Mouse (Mus musculus) brain, embryonic 18.5 days (tissue): ENCODE results near the gene Lrriq4.

ENCODE experiments used
- DNase-seq: peaks from one replicate; pipeline ENCODE4 v3.0.0-alpha.2; 2012; ENCODE audit warnings: low read depth, low spot score

Gene Lrriq4

DNA sequence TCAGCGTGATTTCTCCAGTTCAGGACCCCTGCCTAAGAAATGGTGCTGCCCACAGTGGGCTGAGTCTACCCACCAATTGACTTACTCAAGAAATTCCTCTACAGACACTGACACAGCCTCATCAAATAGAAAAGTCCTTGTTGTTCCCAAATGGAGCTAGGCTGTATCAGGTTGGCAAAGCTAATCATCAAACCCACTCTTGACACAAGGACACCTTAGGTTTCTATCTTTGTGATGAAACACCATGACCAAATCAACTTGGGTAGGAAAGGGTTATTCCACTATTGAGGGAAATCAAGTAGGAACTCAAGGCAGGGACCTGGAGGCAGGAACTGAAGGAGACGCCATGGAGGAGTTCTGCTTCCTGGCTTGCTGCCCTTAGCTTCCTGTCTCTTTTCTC, at the start of gene Lrriq4:
Lrriq4 (plus strand) TSS at position 301 of the 400 bp plus-strand sequence.
- DNase-seq = no peak

DNA sequence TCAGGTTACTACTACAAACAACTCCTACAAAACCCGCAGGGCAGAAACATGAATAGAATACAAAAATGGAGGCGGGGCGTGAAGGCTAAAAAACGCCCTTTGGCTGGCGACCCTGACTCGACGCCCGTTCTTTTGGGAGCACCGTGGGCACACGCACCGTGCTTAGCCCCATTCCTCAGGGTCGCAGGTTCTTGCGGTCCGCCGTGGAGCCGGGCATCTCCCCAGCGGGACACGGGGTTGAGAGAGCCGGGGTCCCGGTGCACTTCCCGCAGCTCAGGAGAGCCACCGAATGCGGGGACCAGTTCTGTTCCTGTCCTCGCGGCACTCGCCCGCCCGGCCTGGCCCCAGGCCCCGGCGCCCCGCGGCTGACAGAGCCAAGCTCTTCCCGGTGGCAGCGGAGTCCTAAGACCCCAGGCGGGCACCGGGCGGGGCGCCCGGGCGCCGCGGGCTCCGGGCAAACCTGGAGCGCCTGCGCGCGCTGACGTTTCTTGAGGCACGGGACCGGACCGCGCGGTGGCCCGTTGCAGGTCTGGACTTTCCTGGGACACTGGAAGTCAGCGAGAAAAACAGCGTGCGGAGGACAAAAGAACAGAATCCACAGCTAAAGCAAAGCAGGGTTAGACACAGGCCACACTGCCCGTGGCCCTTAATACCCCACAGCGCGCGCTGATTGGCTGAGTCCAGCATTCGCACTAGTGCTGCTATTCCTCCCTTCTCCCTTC, 49.0 kb upstream of the Lrriq4 start:
- DNase-seq = no peak

DNA sequence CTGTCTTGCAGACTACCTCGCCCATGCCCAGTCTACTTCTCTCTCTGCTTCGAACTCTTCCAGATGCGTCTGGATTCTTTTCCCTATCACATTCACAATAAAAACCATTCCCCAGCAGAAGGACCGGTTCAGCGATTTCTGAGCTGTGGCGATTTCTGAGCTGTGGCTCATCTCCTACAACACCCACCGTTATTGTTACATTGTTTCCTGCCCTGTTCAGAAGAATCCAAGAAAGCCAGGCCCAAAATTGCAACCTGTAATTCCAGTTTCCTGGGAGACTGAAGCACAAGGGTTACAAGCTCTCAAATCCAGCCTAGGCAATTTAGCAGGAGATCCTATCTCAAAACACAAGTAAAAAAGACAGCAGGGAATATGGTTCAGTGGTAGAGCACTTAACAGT, 47.0 kb upstream of the Lrriq4 start:
- no peak for DNase-seq

DNA sequence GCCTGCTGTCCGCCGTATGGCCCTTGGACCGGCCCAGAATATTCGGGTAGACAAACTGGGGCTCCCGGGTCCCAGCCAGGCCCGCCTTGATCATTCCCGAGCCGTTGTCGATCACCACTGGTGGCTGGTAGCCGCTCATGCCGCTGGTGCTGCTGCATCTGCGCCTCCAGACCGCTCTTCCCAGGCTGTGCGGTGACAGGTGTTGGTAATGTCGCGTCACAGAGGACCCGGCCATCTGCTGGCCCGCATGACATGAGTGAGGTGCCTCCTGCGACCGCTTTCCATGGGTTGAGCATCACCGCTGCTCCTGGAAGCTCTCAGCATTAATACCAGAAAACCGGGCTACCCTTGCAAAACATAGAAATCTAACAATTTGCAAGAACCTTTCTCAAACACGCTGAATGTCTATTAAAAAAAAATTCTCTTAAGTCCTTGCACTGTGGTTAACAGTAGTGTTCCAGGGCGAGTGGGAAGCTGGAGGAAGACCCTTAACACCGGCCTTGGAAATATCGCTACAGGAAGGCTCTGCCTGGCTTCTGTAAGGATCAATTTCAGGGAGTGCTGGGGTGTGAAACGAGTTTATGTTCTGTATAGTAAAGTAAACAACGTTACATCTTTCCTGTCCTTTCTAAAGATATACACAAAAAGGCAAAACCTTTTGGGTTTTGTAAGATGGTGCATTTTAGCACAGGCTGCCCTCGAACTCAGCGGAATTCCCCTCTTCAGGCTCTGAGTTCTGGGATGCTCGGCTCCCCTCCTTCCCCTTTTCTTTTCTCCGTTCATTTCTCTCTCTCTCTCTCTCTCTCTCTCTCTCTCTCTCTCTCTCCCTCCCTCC, 44.4 kb upstream of the Lrriq4 start, which contains the start of gene Actrt3:
Actrt3 (minus strand) TSS at position 229 of the 835 bp plus-strand sequence.
- no peak for DNase-seq

DNA sequence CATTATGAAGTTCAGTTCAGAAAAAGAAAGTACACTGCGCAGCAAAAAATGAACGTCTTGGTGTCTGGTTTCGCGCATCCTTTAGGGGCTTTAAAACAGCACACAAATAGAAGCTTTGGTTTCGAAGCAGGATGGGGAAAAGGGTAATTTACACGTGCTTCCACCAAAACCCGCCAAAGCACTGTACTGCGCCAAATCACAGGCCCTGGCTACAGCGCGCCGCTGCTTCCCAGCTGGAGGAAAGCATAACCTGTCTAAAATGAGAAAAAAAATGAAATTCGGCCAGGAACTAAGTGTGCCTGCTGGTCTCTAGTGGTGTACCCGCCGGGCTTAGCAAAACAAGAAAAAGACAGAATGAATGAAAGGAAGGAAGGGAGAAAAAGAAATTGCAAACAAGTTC, 43.6 kb upstream of the Lrriq4 start:
- DNase-seq = no peak

DNA sequence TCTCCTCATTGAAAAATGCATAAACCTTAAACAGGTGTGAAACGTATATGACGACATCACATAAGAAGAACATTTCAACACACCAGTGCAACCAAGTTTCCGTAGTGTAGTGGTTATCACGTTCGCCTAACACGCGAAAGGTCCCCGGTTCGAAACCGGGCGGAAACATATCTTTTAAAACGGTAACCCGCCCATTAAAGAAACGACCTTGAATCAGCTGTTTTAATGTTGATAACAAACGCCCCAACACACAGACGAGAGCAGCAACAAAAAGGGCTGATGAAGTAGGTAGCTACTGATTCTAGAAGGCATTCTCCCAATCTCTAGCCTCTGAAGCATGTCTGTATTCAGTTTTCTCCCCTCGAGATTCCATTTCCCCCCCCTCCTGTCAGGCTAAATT, 43.1 kb upstream of the Lrriq4 start:
- DNase-seq = peak; percentile 57

DNA sequence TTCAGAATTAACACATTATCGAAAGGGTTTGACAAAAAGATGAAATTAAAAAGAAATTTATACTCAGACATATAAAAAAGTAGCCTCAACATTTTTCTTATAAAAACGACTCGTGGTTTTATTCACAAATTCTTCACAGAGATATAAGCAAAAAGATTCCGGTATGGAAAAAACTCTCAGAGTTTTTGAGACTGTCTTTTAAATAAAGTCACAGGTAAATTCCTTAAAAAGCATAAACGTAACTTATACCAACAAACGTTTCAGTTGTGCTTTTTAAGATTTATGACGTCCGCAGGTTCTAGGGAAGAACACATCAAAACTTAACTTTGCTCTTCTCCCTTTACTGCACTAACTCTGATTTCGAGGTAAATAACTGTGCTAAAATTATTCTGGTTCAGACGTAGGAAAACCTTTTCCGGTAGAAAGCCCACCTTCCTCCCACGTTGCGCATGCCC, 42.7 kb upstream of the Lrriq4 start:
- no peak for DNase-seq

DNA sequence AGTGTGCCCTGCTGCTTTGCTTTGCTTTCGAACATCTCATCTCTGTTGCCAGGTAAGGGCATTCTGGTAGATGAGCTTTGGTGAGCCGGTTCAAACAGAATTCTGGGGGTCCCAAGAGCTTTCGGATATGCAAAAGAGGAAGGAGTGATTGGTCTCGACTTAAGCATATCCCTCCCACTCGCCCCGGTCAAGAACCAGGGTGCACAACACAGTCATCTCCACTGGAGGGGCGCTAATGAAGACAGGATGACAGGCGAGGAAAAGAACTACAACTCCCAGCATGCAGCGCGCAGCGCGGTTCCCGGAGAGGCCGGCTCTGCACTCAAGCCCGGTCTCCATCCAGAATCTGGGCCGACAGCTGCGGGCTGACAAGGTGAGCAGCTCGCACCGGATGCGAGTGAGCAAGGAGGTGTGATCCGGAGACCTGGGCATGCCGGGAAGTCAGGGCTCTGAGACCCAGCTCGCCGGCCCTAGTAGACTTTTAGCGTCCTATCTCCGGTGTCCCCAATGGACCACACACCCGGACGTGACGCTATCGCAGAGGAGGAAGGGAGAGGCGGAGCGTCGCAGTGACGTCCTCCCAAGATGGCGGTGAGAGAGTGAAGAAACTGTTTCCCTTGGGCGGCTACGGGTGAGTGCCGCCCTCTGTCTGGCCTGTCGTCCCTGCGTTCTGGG, 42.1 kb upstream of the Lrriq4 start, which contains the start of gene Mynn:
Mynn (plus strand) TSS at position 1 of the 675 bp plus-strand sequence.
- DNase-seq = peak; percentile 94

DNA sequence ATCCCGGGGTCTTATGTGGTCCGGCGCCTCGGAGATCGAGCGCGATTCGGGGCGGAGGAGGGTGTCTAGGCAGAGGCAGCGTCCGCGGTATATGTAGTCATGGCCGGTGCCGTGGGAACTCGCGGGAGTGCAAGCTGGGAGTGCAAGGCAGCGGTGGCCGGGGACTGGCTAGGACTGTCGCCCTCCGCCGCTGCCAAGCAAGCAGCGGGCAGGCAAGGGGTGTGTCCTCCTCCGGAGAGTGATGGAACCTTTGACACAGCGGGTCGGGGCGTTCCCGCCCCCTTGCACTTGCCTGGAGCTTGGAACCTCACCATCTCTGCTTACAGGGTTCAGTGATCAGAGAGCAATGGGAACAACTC, 41.6 kb upstream of the Lrriq4 start:
- DNase-seq = no peak

DNA sequence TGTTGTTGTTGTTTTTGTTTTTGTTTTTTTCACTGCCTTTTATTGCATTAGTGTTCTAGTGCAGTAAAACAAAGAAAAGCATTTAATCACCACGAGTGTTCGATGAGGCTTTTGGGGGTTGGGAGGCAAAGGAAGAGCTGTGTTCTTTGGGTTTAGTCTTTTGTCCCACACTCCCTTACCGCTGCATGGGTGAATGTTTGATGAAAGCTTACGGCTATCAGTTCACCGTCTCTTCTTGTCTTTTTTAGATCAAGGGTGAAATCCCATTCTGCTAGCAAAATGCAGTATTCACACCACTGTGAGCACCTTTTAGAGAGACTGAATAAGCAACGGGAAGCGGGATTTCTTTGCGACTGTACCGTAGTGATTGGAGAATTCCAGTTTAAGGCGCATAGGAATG, 41.1 kb upstream of the Lrriq4 start:
- DNase-seq = no peak

DNA sequence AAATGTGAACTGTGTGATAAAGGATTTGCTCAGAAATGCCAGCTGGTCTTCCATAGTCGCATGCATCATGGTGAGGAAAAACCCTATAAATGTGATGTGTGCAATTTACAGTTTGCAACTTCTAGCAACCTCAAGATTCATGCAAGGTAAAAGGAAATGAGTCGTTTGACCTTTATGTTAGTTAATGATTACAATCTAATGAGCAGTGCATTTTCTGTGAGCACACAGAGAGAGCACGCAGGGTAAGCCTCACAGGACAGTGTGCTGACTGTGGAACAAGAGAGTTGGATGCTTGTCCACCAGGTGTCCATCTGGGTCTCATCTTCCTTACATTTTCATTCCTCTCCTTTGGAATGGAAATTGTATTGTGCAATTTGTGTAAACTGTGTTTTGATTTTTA, 35.3 kb upstream of the Lrriq4 start:
- DNase-seq = no peak

DNA sequence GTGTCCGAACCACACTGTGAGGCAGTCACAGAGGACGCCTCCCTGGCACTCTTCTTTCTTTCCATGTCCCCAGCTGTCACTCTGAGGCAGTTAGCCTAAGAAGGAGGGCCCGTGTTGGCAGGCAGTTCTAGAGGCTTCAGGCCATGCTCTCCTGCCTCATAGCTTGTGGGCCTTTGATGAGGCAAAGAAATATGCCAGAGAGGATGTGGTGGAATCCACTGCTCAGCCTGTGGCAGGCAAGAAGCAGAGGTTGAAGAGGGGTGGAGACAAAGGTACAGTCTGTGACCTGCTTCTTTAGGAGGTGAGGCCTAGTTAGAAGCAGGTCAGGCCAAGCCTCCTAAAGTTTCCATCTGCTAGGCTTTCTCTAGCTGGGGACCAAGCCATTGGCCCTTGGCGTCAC, 33.4 kb upstream of the Lrriq4 start:
- DNase-seq = no peak

DNA sequence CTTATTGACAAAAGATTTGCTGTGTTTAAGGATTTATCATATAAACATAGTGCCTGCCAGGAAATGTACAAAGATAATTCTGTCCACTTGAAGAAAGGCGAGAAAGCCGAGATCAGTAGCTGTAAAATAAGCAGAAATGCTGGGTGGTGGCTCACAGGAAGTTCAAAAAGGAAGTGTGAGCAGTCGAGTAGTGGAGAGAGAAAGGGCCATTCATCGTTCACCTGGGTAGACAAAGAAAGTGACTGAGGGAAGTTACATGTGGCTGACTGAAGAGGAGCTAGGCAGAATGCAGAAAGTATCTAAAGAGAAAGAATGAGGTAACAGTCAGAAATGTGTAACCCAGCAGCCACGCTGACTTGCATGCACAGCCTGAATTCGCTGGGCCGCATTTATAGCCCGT, 24.2 kb upstream of the Lrriq4 start:
- DNase-seq = no peak

DNA sequence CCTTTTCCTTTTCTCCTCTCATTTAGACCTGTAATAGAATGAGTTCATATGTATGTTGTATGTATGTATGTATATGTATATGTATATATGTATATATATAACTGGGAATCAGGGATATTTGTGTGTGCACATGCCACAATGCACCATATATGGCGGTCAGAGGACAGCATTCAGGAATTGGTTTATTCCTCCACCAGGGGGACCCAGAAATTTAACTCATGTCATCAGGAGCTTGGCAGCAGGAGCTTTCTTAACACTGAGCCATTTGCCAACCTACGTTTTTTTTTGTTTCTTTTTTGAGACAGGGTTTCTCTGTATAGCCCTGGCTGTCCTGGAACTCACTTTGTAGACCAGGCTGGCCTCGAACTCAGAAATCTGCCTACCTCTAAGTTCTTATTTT, 10.6 kb upstream of the Lrriq4 start:
- DNase-seq = no peak

DNA sequence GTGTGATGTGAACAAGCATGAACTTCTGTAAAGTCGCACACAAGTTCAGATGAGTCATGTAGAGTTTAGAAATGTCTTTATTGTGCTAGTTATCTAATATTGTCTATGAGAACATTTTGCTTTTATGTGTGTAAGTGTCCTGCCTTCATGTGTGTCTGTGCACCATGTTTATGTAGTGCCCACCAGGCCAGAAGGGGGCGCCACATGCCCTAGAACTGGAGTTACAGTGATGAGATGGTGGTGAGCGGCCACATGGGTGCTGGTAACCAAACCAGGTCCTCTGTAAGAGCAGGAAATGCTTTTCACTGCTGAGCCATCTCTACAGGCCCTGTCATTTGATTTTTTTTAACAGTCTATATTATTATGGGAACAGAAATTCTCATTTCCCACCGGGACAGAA, 8.7 kb upstream of the Lrriq4 start:
- DNase-seq = no peak

DNA sequence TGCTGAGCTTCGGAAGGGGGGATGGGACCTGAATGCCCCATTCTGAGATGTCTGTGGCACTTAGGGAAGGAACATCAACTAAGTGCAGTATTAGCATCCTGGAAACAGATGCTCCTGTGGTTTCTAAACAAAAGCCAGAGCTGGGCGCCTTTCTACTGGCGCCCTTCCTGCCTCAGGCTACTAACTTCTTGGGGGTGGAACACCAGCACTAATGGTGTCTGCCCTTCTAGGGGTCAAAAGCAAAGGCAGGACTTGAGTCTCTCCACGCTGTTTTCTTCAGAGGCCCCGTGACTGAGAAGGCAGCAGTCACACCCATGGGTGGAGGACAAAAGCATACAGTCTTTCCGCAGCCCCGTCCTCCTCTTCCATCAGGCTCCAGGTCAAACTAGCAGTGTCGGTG, 2.5 kb downstream of the Lrriq4 start:
- no peak for DNase-seq

DNA sequence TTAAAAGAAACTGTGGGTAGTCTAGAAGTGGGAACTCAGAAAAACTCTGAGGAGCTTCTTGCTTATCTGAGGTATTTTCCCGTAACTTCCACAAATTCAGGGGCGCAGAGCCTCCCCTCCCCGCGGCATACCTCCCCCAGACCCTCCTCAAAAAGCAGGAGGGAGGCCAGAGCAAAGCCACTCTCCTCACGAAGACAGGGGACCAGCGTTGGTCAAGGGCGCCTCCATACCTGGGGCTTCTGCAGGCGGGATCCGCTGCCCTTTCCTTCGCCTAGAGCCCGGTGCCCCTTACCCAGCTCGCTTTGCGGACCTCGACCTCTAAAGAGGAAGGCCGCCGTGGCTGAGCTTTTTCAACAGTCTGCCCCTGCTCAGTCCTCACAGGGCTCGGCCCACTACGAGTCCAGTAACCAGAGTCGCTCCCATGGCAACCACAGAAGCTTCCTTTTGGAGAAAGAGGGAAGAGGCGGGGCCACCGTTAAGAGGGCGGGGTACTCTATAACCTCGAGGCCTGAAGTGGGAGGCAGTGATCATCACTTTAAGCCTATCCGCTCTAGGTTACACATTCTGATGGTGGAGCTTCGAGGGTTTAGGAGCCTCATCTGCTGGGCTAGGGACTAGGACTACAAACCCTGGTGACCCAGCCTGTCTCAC, 3.3 kb downstream of the Lrriq4 start, which contains the start of gene Lrrc34:
Lrrc34 (minus strand) TSS at position 430 of the 651 bp plus-strand sequence.
- no peak for DNase-seq

DNA sequence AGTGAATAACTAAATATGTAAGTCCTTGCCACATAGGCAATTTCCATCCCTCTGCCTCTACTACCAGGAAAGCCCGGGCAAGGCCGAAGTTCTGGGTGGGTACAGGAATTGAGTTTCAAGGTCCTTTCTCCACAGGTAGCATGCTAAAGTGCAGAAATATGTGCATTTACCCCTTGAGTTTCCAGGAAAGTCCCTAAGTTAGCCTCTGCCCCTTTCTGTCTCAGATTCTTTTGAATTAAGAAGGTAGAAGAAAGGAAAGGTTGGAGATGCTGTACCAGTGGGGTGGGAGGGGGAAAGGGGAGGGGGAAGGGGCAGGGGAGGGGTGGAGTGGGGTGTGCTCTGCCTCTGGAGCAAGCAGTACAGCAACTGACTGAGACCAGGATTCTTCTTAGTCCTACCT, 4.2 kb downstream of the Lrriq4 start:
- DNase-seq = no peak

DNA sequence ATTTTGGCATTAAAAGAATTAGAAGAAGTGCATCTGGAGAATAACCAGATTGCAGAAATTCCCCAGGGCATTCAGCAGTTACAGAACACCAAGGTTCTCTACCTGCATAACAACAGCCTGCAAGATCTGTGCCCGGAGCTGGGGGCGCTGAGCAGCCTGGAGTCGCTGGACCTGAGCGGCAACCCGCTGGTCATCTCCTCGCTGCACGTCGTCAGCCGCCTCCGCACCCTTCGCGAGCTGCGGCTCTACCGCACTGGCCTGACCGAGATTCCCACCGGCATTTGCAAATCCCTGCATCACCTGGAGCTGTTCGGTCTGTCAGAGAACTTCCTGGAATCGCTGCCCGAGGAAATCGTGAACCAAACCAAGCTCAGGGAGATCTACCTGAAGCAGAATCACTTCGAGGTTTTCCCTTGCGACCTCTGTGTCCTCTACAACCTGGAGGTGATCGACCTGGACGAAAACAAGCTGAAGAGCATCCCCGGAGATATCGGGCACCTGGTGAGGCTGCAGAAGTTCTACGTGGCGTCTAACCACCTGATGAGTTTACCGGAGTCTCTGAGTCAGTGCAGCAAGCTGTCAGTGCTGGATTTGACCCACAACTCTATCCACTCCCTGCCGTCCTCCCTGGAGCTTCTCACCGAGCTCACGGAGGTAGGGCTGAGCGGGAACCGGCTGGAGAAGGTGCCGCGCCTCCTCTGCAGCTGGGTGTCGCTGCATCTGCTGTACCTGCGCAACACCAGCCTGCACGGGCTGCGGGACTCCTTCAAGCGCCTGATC, 5.9 kb downstream of the Lrriq4 start:
- no peak for DNase-seq

DNA sequence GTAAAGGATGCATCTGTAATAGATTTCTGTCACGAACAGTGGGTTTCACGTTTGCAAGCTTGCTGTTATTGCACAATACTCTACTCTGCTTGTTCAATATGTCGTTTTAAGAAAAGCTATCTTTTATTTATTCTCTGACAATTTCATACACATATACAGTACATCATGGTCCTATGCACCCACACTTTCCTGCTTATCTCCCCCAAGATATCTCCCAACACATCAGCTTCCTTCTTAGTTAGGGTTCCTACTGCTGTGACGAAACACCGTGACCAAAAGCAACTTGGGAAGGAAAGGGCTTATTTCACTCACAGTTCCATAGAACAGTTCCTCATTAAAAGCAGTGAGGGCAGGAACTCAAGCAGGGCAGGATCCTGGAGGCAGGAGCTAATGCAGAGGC, 11.6 kb downstream of the Lrriq4 start:
- no peak for DNase-seq

DNA sequence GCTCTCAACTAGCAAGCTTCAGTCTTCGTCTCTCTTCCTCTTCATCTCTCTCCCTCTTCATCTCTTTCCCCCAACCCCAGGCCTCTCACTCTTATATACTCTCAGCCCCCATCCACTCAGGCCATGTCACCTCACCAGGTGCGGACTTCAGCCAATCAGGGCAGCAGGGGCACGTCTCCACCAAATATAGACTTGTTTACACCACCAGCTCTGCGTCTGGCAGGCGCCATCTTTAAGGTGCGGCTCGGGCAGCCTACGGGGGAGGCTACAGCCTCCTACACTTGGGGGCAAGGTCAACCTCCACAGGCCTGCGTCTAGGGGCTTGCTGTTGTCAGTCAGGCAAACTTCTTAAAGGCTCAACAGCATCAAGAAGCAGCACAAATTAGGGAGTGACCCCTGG, 14.2 kb downstream of the Lrriq4 start:
- DNase-seq = no peak
